8 mouse cellular contexts compared by ENCODE assay signal in genomic region chr19:6398447-6399284, GRCm38 (mm10). TPM values are rescaled to one million over a fixed set of nuclear protein-coding genes. Genes with fewer than 3 reads are reported as not detected.
DNase-seq lines count a peak whose midpoint lies in the region; ATAC-seq and TF ChIP-seq lines count a peak whose summit lies in the region.

No protein-coding gene starts in this region.

- no peak for TF ChIP-seq POLR2A in olfactory bulb, adult 2 months (IDR thresholded peaks at IDR 0.05; ENCODE audit: insufficient read depth, low read depth, low read length)

- peak; percentile 55 for ATAC-seq in lung, embryonic 15.5 days (ENCODE audit: borderline replicate concordance, extremely low read depth, low FRiP score, low TSS enrichment)

- peak; percentile 26 to 39 for DNase-seq in left cerebral cortex, adult 2 months (ENCODE audit: extremely low spot score in 1 of 2, low spot score in 2 of 2)
- DNase-seq in left cerebral cortex, adult 18-20 months (ENCODE audit: low spot score in 2 of 2): no peak
- DNase-seq in embryo, embryonic 10 days (ENCODE audit: low spot score): peak; percentile 63
- peak; percentile 87 for DNase-seq in heart, adult 8-10 months (ENCODE audit: low spot score)
- peak; percentile 73 for DNase-seq in kidney, adult 18-20 months
- DNase-seq in yolk sac, embryonic 10.5 days (ENCODE audit: low spot score): peak; percentile 80

- H3K36me3 ChIP-seq in lung, embryonic 15.5 days: no peaks in the 10 kb centered on the region

- WGBS in lung, embryonic 15.5 days: 1% methylated on average over 39 of the region's 39 CpGs
- 2% methylated on average over 39 of the region's 39 CpGs for WGBS in olfactory bulb, adult 2 months

- H3K9me3 ChIP-seq in lung, embryonic 15.5 days: no peaks in the 10 kb centered on the region

- H3K4me3 ChIP-seq in left cerebral cortex, adult 2 months: peak overlapping the region; percentile 53
- H3K4me3 ChIP-seq in lung, embryonic 15.5 days: peak overlapping the region; percentile 71
- H3K4me3 ChIP-seq in olfactory bulb, adult 2 months (ENCODE audit: insufficient read depth, low read depth, low read length): peak overlapping the region; percentile 64

- peak overlapping the region; percentile 100 for H3K4me2 ChIP-seq in lung, embryonic 15.5 days

- H3K27ac ChIP-seq in left cerebral cortex, adult 2 months: peak overlapping the region; percentile 77
- peak overlapping the region; percentile 64 for H3K27ac ChIP-seq in lung, embryonic 15.5 days
- no peak overlapping the region; the same call in 1 of the 2 replicates for H3K27ac ChIP-seq in olfactory bulb, adult 2 months (ENCODE audit: insufficient read depth, low read depth, low read length)

- peak overlapping the region; percentile 54 for H3K9ac ChIP-seq in lung, embryonic 15.5 days

- peaks cover 33% of the 10 kb centered on the region for H3K27me3 ChIP-seq in lung, embryonic 15.5 days

- peaks cover 37% of the 10 kb centered on the region for H3K4me1 ChIP-seq in lung, embryonic 15.5 days
- H3K4me1 ChIP-seq in olfactory bulb, adult 2 months (ENCODE audit: control insufficient read depth, insufficient read depth, low read length): peaks cover 42% of the 10 kb centered on the region

- intact Hi-C loops in left cerebral cortex, adult 2 months (cut with DNase I): no loop called here

- no peak for TF ChIP-seq CTCF in left cerebral cortex, adult 2 months (IDR thresholded peaks at IDR 0.05)
- no peak for TF ChIP-seq CTCF in olfactory bulb, adult 2 months (IDR thresholded peaks at IDR 0.05; ENCODE audit: insufficient read depth, low read depth, low read length)

RNA-seq across cellular contexts. Expression of gene Rasgrp2, which starts 0.5 kb away (rescaled TPM):
- total RNA-seq in left cerebral cortex, adult 2 months (2021): 10 to 100 TPM; 61.1 to 72.2 TPM
- 10 to 100 TPM; 68.2 to 84.7 TPM for total RNA-seq in left cerebral cortex, adult 18-20 months (2021)
- 10 to 100 TPM; 31.2 to 51.0 (median 43.8) TPM for total RNA-seq in heart, adult 8-10 months (2022)
- polyA plus RNA-seq in lung, embryonic 15.5 days (2015; fragmentation: Nextera tagmentation; extraction: Ambion mirVana): 62.6 and 72.1 TPM in 2 replicates
- 282 TPM in 1 of 2 replicates, not detected in the other for polyA plus RNA-seq in olfactory bulb, adult 2 months (2012; ENCODE audit: insufficient read depth, insufficient read length, low replicate concordance, missing spikeins)

RNA-seq across cellular contexts. Expression of gene Pygm, which starts 14.5 kb away (rescaled TPM):
- 10 to 100 TPM; 28.4 to 32.7 TPM for total RNA-seq in left cerebral cortex, adult 2 months (2021)
- 10 to 100 TPM; 32.6 to 37.9 TPM for total RNA-seq in left cerebral cortex, adult 18-20 months (2021)
- 1,000 to 10,000 TPM; 1,301 to 1,379 (median 1,330) TPM for total RNA-seq in heart, adult 8-10 months (2022)
- 17.7 and 22.3 TPM in 2 replicates for polyA plus RNA-seq in lung, embryonic 15.5 days (2015; fragmentation: Nextera tagmentation; extraction: Ambion mirVana)
- not detected in 2 replicates for polyA plus RNA-seq in olfactory bulb, adult 2 months (2012; ENCODE audit: insufficient read depth, insufficient read length, low replicate concordance, missing spikeins)

RNA-seq across cellular contexts. Expression of gene Nrxn2, which starts 19.9 kb away (rescaled TPM):
- total RNA-seq in left cerebral cortex, adult 2 months (2021): 100 to 1,000 TPM; 618 to 620 TPM
- 100 to 1,000 TPM; 549 to 568 TPM for total RNA-seq in left cerebral cortex, adult 18-20 months (2021)
- 1 to 10 TPM; 3.3 to 6.8 (median 4.1) TPM for total RNA-seq in heart, adult 8-10 months (2022)
- 0.58 and 0.97 TPM in 2 replicates for polyA plus RNA-seq in lung, embryonic 15.5 days (2015; fragmentation: Nextera tagmentation; extraction: Ambion mirVana)
- polyA plus RNA-seq in olfactory bulb, adult 2 months (2012; ENCODE audit: insufficient read depth, insufficient read length, low replicate concordance, missing spikeins): 202 and 263 TPM in 2 replicates

RNA-seq across cellular contexts. Expression of gene Sf1, which starts 35.2 kb away (rescaled TPM):
- total RNA-seq in left cerebral cortex, adult 2 months (2021): 100 to 1,000 TPM; 208 to 212 TPM
- 100 to 1,000 TPM; 188 to 211 TPM for total RNA-seq in left cerebral cortex, adult 18-20 months (2021)
- 100 to 1,000 TPM in 1 of 4 experiments, 10 to 100 TPM in 3; 84.3 to 103 (median 91.3) TPM for total RNA-seq in heart, adult 8-10 months (2022)
- 133 and 136 TPM in 2 replicates for polyA plus RNA-seq in lung, embryonic 15.5 days (2015; fragmentation: Nextera tagmentation; extraction: Ambion mirVana)
- 340 TPM in 1 of 2 replicates, not detected in the other for polyA plus RNA-seq in olfactory bulb, adult 2 months (2012; ENCODE audit: insufficient read depth, insufficient read length, low replicate concordance, missing spikeins)

RNA-seq across cellular contexts. Expression of gene Map4k2, which starts 57.7 kb away (rescaled TPM):
- 100 to 1,000 TPM in 1 of 2 experiments, 10 to 100 TPM in 1; 94.9 to 108 TPM for total RNA-seq in left cerebral cortex, adult 2 months (2021)
- total RNA-seq in left cerebral cortex, adult 18-20 months (2021): 100 to 1,000 TPM in 1 of 2 experiments, 10 to 100 TPM in 1; 92.9 to 100 TPM
- total RNA-seq in heart, adult 8-10 months (2022): 10 to 100 TPM; 33.4 to 44.4 (median 34.7) TPM
- polyA plus RNA-seq in lung, embryonic 15.5 days (2015; fragmentation: Nextera tagmentation; extraction: Ambion mirVana): 19.2 and 22.9 TPM in 2 replicates
- 158 TPM in 1 of 2 replicates, not detected in the other for polyA plus RNA-seq in olfactory bulb, adult 2 months (2012; ENCODE audit: insufficient read depth, insufficient read length, low replicate concordance, missing spikeins)

Comparison
In these comparisons a context has a peak if more than half of its experiments do, and no peak if none do; other contexts are left out.
1. DNase-seq: peak in left cerebral cortex, adult 2 months (2 of 2), embryo, embryonic 10 days (single experiment), heart, adult 8-10 months (single experiment), kidney, adult 18-20 months (single experiment) and yolk sac, embryonic 10.5 days (single experiment); none in left cerebral cortex, adult 18-20 months (0 of 2).
2. RNA of gene Pygm, which starts 14.5 kb away (total RNA-seq): 1,301 to 1,379 TPM in heart, adult 8-10 months; 32.6 to 37.9 TPM in left cerebral cortex, adult 18-20 months and 28.4 to 32.7 TPM in left cerebral cortex, adult 2 months; every median in the first group is over 10 times any median in the second.
3. RNA of gene Nrxn2, which starts 19.9 kb away (total RNA-seq): 618 to 620 TPM in left cerebral cortex, adult 2 months and 549 to 568 TPM in left cerebral cortex, adult 18-20 months; 3.3 to 6.8 TPM in heart, adult 8-10 months; every median in the first group is over 10 times any median in the second.
4. Peak in every context shown above with its lines, with median percentiles within 50 percentile points of each other: H3K4me3 ChIP-seq.